Mouse (Mus musculus) lung, postnatal 0 days (tissue): ENCODE measurements around the gene Gm13119. TPM values are rescaled to one million over a fixed set of nuclear protein-coding genes. Genes with fewer than 3 reads are reported as not detected.

ENCODE experiments used
- ATAC-seq: fragments of 200-750 bp; cut with Nextera tagmentation; 2 replicates; pipeline ENCODE4 v1.8.0; 2017; ENCODE audit warnings: moderate library complexity
- DNase-seq: peaks from one replicate; pipeline ENCODE4 v3.0.0-alpha.2; 2016; ENCODE audit warnings: low spot score
- H3K27ac ChIP-seq: fragments of 300-500 bp; sonication (generic); 2 replicates; pipeline ENCODE4 v1.5.1; 2014; ENCODE audit warnings: antibody characterized with exemption, mild to moderate bottlenecking, low read length, mixed read lengths
- H3K27me3 ChIP-seq: fragments of 300-500 bp; sonication (generic); replicated peaks from 2 replicates; pipeline ENCODE4 v1.6.1; 2014; ENCODE audit warnings: low read length, mixed read lengths; ENCODE audit not compliant: insufficient read depth
- H3K36me3 ChIP-seq: fragments of 300-500 bp; sonication (generic); 2 replicates; pipeline ENCODE4 v1.6.1; 2014; ENCODE audit warnings: low read length, mixed read lengths; ENCODE audit not compliant: insufficient read depth
- H3K4me1 ChIP-seq: fragments of 300-500 bp; sonication (generic); 2 replicates; pipeline ENCODE4 v1.6.1; 2014; ENCODE audit warnings: antibody characterized with exemption, low read depth, low read length, mixed read lengths; ENCODE audit not compliant: insufficient read depth
- H3K4me2 ChIP-seq: fragments of 300-500 bp; sonication (generic); replicated peaks from 2 replicates; pipeline ENCODE4 v1.6.1; 2014; ENCODE audit warnings: low read depth, mild to moderate bottlenecking, low read length, moderate library complexity, mixed read lengths
- H3K4me3 ChIP-seq: fragments of 300-500 bp; sonication (generic); 2 replicates; pipeline ENCODE4 v1.5.1; 2014; ENCODE audit warnings: low read depth, low read length
- H3K9ac ChIP-seq: fragments of 300-500 bp; sonication (generic); replicated peaks from 2 replicates; pipeline ENCODE4 v1.6.1; 2014; ENCODE audit warnings: low read depth, mild to moderate bottlenecking
- H3K9me3 ChIP-seq: fragments of 300-500 bp; sonication (generic); 2 replicates; pipeline ENCODE4 v1.6.1; 2016; ENCODE audit warnings: low read length, mixed read lengths
- CTCF ChIP-seq: IDR thresholded peaks from 2 replicates; pipeline ENCODE4 v1.5.1; 2016; ENCODE audit warnings: antibody characterized with exemption, mild to moderate bottlenecking
- EP300 ChIP-seq: IDR thresholded peaks from 2 replicates; pipeline ENCODE4 v1.6.1; 2016; ENCODE audit warnings: antibody characterized with exemption, mild to moderate bottlenecking, control low read depth
- WGBS: fragments of 180-500 bp; shearing (Covaris S2); extraction: QIAGEN DNeasy Blood & Tissue Kit; methylation state at CpG from one replicate; pipeline ENCODE4 v1.1.7; 2014; 5-methylcytosine and 5-hydroxymethylcytosine counted together
- polyA plus RNA-seq: library from polyadenylated mRNA; unstranded; fragments of >200 nt; fragmentation: Nextera tagmentation; extraction: Ambion mirVana; gene quantifications from 2 replicates; pipeline ENCODE4 v1.2.1, GENCODE M21; 2015

Gm13119 gene
- polyA plus RNA-seq, 1 experiment from 2014 or later: not detected

DNA sequence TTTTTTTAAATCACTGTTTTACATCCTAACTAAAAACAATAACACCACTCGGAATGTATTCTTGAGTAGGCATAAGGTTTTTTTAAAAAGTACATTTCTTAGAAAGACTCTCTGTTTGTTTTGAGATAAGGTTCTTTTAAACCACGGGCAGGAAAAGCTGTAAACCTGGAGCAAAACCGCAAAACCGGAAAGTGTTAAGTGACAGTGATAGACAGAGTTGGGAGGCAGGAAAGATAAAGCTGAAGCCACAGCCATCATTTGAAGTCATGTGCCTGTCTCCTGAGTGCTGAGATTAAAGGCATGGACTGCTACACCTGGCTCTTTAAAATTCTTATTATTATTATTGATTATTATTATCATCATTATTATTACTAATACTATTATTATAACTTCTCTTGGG is 45.0 kb downstream of the Gm13119 start:
- DNase-seq (no peak), ATAC-seq (no peak)
- Histone ChIP-seq H3K4me2 (no peak overlapping the region), H3K4me1 (no peaks in the 10 kb centered on the region), H3K36me3 (no peaks in the 10 kb centered on the region), H3K27me3 (no peaks in the 10 kb centered on the region), H3K27ac (no peak overlapping the region), H3K9ac (no peak overlapping the region), H3K4me3 (no peak overlapping the region), H3K9me3 (no peaks in the 10 kb centered on the region)
- WGBS: 7% methylated on average over 4 of the region's 4 CpGs
- TF ChIP-seq EP300: no peak
- TF ChIP-seq CTCF: no peak

GRCm38 (mm10) chr4:144404456-144405086 is 46.8 kb downstream of the Gm13119 start:
- Histone ChIP-seq H3K27me3 (no peaks in the 10 kb centered on the region), H3K36me3 (no peaks in the 10 kb centered on the region), H3K4me3 (peak overlapping the region; percentile 31), H3K4me2 (peak overlapping the region; percentile 52), H3K9me3 (no peaks in the 10 kb centered on the region), H3K27ac (no peak overlapping the region), H3K4me1 (no peaks in the 10 kb centered on the region), H3K9ac (0 out of 2 replicates have a peak overlapping the region, but pooled peaks have one; percentile 8)
- DNase-seq (peak; percentile 52), ATAC-seq (peak; percentile 77)
- 6% methylated on average over 17 of the region's 17 CpGs for WGBS
- TF ChIP-seq CTCF: no peak
- TF ChIP-seq EP300: no peak

GRCm38 (mm10) chr4:144406261-144406660 is 48.5 kb downstream of the Gm13119 start:
- TF ChIP-seq EP300 (no peak), CTCF (no peak)
- WGBS: 49% methylated on average over 3 of the region's 3 CpGs
- ATAC-seq (no peak), DNase-seq (no peak)
- Histone ChIP-seq H3K36me3 (no peaks in the 10 kb centered on the region), H3K9ac (no peak overlapping the region), H3K4me1 (no peaks in the 10 kb centered on the region), H3K4me2 (no peak overlapping the region), H3K27ac (no peak overlapping the region), H3K4me3 (no peak overlapping the region), H3K27me3 (no peaks in the 10 kb centered on the region), H3K9me3 (no peaks in the 10 kb centered on the region)

DNA sequence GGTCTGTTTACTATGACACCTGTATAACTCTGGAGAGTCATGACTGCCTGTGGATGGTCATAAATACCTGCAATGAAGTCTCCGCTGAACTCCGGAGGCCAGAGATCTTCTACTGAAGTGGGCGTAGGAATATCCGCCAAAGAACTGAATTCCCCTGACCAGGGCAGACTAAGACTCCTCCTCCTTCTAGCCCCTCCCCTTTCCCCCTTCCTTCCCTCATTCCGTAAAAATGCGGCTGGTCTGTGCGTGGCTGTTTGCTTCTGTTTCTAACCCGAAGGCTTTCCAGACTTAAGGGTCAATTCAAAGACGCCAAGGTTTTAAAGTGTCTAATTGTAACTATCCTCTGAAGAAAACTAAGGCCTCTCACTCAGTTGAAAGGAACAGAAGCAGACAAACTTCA is 50.5 kb downstream of the Gm13119 start, which contains the start of gene Pramef12:
Pramef12 (minus strand) TSS at position 175 of the 400 bp plus-strand sequence.
- Histone ChIP-seq H3K27me3 (no peaks in the 10 kb centered on the region), H3K36me3 (no peaks in the 10 kb centered on the region), H3K4me1 (no peaks in the 10 kb centered on the region), H3K4me3 (no peak within 1 kb of the TSS), H3K4me2 (no peak within 1 kb of the TSS), H3K27ac (no peak within 1 kb of the TSS), H3K9me3 (no peaks in the 10 kb centered on the region), H3K9ac (no peak within 1 kb of the TSS)
- DNase-seq: no peak
- WGBS: 46% methylated on average over 9 of the region's 9 CpGs
- ATAC-seq: no peak
- TF ChIP-seq CTCF (no peak), EP300 (no peak)

Other genes starting within 250 kb of the Gm13119 start
- not detected in 2 replicates for gene Oog3, start 195.3 kb upstream of the Gm13119 start, polyA plus RNA-seq
- not detected in 2 replicates for gene Oog2, start 167.2 kb upstream of the Gm13119 start, polyA plus RNA-seq
- gene C87977, start 144.6 kb upstream of the Gm13119 start, polyA plus RNA-seq: not detected in 2 replicates
- gene Pramel5, start 77.5 kb upstream of the Gm13119 start, polyA plus RNA-seq: not detected in 2 replicates
- gene Gm13128, start 27.7 kb upstream of the Gm13119 start, polyA plus RNA-seq: not detected in 2 replicates
- not detected in 2 replicates for gene Pramef20, start 20.0 kb downstream of the Gm13119 start, polyA plus RNA-seq
- gene Pramef12, start 50.5 kb downstream of the Gm13119 start, polyA plus RNA-seq: 0.08 and 0.14 TPM in 2 replicates
- gene 1700012P22Rik, start 80.8 kb downstream of the Gm13119 start, polyA plus RNA-seq: not detected in 2 replicates
- not detected in 2 replicates for gene Gm9944, start 95.4 kb downstream of the Gm13119 start, polyA plus RNA-seq
- not detected in 2 replicates for gene Aadacl3, start 105.8 kb downstream of the Gm13119 start, polyA plus RNA-seq
- not detected in 2 replicates for gene 9430007A20Rik, start 161.9 kb downstream of the Gm13119 start, polyA plus RNA-seq
- gene Gm13124, start 207.2 kb downstream of the Gm13119 start, polyA plus RNA-seq: not detected in 2 replicates